Mouse (Mus musculus) gastrocnemius, adult 2 months (tissue): Measurements from ENCODE around the gene Max. TPM values are rescaled to one million over a fixed set of nuclear protein-coding genes. Genes with fewer than 3 reads are reported as not detected.

Source experiments
- DNase-seq: peaks from one replicate; pipeline ENCODE4 v3.0.0; 2022
- H3K27ac ChIP-seq: fragments of 200-600 bp; 2 replicates; pipeline ENCODE4 v1.8.1; 2022; ENCODE audit warnings: mild to moderate bottlenecking
- H3K4me3 ChIP-seq: fragments of 200-600 bp; 2 replicates; pipeline ENCODE4 v1.8.1; 2022; ENCODE audit warnings: mild to moderate bottlenecking, moderate library complexity
- CTCF ChIP-seq: fragments of 200-600 bp; IDR thresholded peaks from 2 replicates; pipeline ENCODE4 v1.8.1; 2022; ENCODE audit warnings: antibody characterized with exemption, mild to moderate bottlenecking, moderate library complexity
- intact Hi-C: fragments of 180-260 bp; cut with DNase I; formaldehyde crosslinking; loops from one replicate; pipeline ENCODE4 v1.15.1; 2025
- total RNA-seq, 2 experiments: library from RNA; stranded (reverse); gene quantifications; 2 replicates each; pipeline ENCODE4 v1.2.3; 2021

Gene Max
- total RNA-seq, 2 experiments from 2014 or later: 40.4 to 43.8 TPM

DNA sequence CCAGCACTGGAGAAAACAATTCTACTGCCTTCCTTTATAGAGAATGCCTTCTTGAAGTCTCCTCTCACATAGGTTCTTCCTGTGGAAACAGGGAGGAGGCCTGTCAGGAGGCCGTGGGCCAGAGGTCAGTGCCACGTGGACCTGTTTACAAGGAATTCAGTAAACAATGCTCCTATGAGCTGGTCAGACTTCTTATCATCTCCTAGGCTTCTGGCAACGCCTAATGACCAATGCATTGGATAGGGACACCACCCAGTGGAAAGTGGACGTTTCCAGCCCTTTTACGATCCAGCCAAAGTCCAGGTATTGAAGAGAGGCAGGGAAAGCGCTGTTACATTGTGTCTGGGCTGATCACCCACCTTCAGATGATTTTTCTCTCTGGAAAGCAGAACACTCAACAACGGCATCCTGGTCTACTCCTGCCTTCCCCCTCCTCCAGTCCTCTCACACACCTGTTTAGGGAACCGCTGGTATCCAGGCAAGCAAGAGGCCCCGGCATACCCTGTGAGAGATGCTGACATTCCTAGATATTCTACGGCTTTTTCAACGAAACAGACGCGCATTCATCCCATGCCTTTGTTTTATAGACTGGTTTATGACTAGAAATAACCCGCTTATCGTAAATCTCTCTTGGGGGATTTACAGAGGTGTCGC, 20.9 kb upstream of the Max start:
- intact Hi-C loops: no loop called here
- DNase-seq: no peak
- H3K27ac ChIP-seq: no peak overlapping the region
- no peak for TF ChIP-seq CTCF
- H3K4me3 ChIP-seq: no peak overlapping the region

DNA sequence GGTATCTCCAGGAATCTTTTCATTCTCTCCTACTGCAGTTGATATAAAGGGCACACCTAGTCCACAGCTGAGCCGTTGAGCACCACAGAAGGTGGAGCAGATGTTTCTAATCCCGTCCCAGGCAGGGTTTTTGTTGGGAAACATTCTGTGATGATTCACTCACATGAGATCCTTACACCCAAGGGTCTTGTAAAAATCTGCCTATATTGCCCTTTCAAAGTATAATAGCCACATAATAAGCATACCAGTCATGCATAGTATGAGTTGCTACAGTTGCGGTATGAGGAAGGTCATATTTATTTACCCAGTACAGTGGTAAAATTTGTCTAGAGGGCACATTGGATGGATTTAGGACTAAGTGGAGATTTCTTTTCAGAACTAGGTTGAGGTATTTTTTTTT, 17.5 kb upstream of the Max start:
- DNase-seq: no peak
- Histone ChIP-seq H3K4me3 (no peak overlapping the region), H3K27ac (no peak overlapping the region)
- intact Hi-C loops: no loop called here
- TF ChIP-seq CTCF: no peak

DNA sequence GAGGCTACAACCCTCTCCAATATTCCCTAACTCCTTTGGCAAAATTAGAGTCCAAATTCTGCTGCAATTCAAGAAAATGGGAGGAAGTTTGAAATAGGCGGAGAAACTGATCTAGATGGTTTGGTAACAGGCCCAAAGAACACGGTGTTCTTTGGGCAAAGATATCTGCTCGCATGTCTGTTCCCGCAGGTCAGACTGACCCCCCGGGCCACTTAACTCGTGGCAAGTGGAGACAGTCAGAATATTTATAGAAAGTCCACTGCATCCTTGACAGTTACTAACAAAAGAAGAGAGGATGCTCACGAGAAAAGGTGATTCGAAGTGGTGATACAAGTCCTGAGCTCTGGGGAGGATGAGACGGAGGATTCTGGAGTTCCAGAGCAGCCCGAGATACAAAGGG, 10.7 kb upstream of the Max start:
- no peak for DNase-seq
- Histone ChIP-seq H3K27ac (no peak overlapping the region), H3K4me3 (no peak overlapping the region)
- intact Hi-C loops: no loop called here
- no peak for TF ChIP-seq CTCF

DNA sequence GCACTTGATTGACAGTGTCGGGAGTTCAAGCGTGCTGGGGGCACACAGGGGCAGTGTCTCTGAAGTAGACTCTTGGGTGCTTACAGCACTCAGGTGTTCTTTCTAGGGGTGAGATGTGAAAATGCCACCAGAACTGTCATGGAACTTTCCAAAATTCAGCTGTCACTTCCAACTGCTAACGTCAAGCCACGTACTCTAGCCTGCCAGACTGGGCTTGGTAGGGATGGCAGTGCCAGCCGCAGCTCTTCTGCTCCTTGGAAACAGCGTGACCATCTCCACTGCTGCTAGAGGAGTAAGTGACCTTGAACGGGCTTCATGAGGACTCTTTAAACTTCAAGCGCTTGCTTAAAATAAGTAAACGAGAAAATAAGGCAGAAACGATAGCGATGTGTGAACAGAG, 10.2 kb upstream of the Max start:
- H3K27ac ChIP-seq: no peak overlapping the region
- no peak overlapping the region for H3K4me3 ChIP-seq
- no peak for DNase-seq
- intact Hi-C loops: no loop called here
- no peak for TF ChIP-seq CTCF

DNA sequence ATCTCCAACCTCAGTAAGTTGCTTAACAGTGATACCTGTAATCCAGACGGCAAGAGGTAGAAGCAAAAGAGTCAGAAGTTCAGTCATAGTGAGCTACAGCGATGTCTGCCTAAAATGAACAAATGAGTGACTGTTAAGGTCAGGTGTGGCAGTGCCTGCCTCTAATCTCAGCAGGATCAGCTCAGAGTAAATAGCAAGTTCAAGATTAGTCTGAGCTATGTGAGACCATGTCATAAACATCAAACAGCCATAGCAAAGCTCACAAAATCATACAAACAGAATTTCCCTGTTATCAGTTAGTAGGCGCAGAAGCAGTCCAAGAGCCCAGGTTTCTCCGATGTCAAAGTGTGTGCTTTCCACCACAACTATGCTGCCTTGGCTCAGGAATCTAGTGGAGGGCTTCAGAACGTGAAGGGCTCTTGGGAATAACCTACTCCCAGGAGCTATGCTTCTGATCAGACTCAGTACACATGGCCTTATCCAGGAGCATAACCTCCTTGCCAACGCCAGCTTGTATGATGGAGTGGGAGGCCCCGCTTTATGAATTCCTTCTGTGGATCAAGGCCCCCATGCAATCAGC, 9.7 kb upstream of the Max start:
- DNase-seq: no peak
- H3K4me3 ChIP-seq: no peak overlapping the region
- intact Hi-C loops: no loop called here
- H3K27ac ChIP-seq: no peak overlapping the region
- no peak for TF ChIP-seq CTCF

DNA sequence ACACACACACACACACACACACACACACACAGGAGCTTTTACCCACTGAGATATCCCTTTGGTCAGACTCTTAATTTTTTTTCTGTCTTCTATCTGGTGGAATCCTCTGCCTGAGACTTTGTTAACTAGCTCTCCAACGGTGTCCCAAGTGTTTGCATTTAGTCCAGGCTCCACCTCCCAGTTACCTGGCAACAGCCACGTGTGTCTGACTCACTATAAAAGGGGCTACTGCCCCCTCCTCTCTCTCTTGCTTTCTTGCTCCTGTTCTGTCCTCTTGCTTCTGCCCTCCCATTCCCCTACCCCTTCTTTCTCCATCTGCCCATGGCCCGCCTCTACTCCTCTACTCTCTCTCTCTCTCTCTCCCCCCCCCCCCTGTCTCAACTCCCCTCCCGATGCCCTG, 3.9 kb upstream of the Max start:
- no peak for TF ChIP-seq CTCF
- H3K27ac ChIP-seq: no peak overlapping the region
- intact Hi-C loops: no loop called here

DNA sequence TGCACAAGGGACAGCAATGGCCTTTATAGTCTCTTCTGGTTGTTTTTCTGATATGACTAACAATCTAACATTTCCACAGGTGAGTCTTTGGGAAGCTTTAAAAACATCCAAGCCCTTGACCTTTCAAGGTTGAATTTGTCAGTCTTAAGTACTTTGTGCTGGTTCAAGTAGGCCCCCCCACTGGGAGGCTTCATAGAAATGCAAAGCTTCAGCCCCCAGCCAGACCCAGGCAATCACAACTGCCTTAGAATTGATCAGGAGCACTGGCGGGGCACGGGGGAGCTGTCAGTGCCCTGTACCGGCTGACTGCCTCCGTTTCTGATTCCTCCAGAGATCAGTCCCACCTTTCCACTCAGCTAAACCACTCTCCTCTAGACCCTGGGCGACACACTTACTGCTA, 3.1 kb upstream of the Max start:
- intact Hi-C loops: no loop called here
- no peak for DNase-seq
- Histone ChIP-seq H3K27ac (no peak overlapping the region), H3K4me3 (no peak overlapping the region)
- no peak for TF ChIP-seq CTCF

More for the DNA sequence above, 3.9 kb upstream of the Max start:
- DNase-seq: no peak
- no peak overlapping the region for H3K4me3 ChIP-seq

DNA sequence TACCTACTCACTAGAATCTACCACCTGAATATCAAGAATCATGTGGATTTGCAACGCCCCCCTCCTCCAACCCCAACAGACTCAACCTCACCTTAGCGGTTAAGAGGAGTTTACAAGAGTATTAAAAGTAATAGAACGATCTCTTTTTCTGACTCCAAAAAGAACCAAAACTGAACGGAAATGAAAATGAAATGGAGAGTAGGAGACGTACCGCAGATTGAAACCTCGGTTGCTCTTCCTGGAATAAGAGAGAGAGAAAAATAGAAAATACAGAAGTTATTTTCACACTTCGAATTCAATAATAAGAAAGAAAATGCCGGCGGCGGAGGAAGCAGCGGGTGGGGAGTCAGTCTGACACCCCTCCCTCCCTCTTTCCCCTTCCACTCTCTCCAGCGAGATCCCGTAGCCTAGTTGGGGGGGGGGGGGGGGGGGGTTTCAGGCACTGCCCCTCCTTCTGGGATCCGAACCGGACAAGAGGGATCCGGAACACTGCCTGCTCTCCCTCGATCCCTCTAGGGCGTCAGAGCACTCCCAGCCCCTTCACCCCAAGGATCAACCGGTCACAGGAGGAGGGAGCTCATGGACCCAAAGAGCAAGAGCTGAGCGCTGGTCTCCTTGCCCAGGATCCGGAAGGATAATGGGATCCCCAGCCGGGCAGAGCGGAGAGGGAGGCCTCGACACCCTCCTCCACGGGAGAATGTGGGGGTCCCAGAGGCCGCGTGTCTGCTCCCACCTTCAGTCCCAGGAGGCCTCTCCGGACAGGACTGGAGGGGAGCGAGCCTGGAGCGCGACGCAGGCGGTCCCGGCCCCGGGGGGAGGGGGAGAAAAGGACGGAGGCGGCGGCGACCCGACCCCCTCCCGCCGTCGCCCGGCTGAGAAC, 709 bp downstream of the Max start:
- intact Hi-C loops: no loop called here
- no peak for TF ChIP-seq CTCF
- peak overlapping the region; percentile 94 for H3K27ac ChIP-seq
- peak overlapping the region; percentile 99 for H3K4me3 ChIP-seq
- DNase-seq: no peak

DNA sequence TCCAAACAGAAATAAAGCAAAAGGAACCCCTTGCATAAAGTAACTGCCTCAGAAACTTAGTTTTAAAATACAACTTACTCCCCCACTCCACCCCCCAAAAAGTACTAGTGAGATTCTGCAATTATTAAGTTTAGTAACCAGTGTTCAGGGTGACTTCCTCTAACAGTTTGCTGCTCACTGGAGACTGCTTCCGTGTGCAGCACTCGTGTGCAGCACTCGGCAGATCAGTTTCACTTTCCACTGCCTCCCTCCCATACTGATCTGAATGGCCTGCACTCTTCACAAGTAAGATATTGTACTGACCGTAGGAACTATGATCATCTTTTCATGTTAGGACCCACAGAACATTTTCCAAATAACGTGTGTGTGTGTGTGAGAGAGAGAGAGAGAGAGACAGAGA, 4.3 kb downstream of the Max start:
- DNase-seq: peak; percentile 42
- TF ChIP-seq CTCF: no peak
- peak overlapping the region; percentile 62 for H3K4me3 ChIP-seq
- intact Hi-C loops: no loop called here
- H3K27ac ChIP-seq: peak overlapping the region; percentile 88

DNA sequence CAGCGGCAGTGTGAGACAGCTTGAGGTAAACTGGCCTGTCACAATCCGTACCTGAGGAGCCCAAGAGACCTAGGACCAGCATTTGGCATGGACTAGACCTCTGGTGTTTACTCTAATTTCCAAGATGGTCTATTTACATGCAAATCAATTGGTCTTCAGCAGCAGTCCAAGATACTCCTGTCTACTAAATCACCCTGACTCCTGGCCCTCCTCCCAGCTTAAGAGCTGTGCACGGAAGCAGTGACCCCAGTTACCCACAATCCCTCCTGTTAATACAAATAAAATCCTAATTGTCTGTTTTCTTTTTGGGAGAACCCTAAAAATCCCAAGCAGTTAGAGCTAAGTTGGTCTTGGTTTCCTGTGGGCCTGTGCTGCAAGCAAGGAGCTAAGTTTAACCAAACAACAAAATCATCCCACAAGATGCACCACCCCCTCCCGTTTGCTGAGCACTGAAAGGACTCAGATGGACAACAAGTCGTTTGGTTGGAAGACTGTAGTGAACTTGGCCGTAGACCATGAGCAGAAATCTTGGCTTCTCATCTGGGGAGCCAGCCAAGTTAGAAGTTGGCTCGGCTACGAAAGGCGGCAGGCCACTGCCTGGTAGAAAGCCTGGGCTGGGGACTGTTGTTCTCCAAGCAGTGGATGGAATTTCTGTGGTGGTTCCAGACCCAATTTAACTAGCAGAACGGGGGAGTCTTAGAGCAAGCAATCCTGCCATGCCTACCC, 7.1 kb downstream of the Max start:
- no peak for TF ChIP-seq CTCF
- DNase-seq: peak; percentile 92
- peak overlapping the region; percentile 55 for H3K4me3 ChIP-seq
- peak overlapping the region; percentile 88 for H3K27ac ChIP-seq
- intact Hi-C loops: loop anchor here (2.0 to 5.0 kb wide), 2 partner anchors 53 to 68 kb away; no protein-coding TSS in a partner anchor

DNA sequence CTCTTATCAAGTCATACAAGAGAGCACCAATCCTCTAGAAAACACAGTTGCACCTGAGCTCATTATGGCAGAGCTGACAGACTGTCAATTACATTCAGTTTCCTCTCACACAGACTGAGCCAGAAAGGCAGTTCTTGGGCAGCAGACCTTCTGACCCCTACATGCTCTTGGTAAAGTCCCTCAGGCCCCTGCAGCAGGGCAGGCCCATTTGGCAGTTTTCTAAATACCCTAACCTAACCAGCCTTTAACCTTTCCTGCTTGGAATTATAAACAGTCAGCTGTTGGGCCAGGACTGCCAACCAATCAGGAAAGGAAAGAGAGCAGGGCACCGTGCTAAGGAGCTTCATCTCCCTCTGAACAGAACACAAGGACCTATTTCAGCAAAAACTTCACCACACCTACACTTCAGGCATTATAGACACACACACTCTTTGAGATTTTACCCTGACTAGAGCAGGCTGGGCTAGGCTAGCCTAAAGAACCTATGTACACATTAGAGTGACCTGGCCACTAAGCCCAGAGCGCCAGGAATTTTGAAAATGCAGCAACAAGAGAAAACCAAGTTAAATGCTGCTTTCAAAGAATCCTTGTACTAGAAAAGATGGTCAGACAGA, 8.1 kb downstream of the Max start:
- no peak for TF ChIP-seq CTCF
- Histone ChIP-seq H3K4me3 (peak overlapping the region; percentile 55), H3K27ac (peak overlapping the region; percentile 88)
- peak; percentile 23 for DNase-seq
- intact Hi-C loops: loop anchor here (2.0 to 5.0 kb wide), 2 partner anchors 52 to 67 kb away; no protein-coding TSS in a partner anchor

DNA sequence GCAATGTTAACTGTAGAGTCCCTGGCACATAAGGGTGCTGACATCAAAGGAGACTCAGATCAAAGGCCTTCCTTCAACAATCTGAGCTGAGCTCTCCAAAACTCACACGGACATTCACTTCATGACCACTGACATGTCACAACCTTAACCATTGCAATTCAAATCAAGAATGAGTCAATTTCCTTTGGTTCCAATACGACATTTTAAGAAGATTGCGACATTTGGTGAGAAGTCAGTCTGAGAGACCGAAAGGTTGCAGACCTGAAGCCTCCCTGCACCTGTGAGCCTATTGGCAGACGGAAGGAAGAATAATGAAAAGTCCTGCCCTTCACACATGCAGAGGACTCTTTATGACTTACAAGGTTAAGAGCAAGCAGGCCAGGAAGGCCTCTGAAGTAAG, 11.7 kb downstream of the Max start:
- DNase-seq: no peak
- TF ChIP-seq CTCF: no peak
- intact Hi-C loops: loop anchor here (5.0 kb wide), 1 partner anchor 48 kb away; no protein-coding TSS in a partner anchor
- no peak overlapping the region for H3K4me3 ChIP-seq
- H3K27ac ChIP-seq: peak overlapping the region; percentile 38
